Mouse (Mus musculus) stomach, embryonic 15.5 days (tissue): ENCODE results near the gene Ankrd6. TPM values are rescaled to one million over a fixed set of nuclear protein-coding genes. Genes with fewer than 3 reads are reported as not detected.
"Not testable (repeated sequence)": the region's sequence is repeated elsewhere in the genome, so short reads cannot be mapped to it uniquely, and the experiment has no call there.

ENCODE experiments used
- ATAC-seq: fragments of 200-750 bp; cut with Nextera tagmentation; 2 replicates; pipeline ENCODE4 v1.8.0; 2017; ENCODE audit warnings: low read depth, moderate number of reproducible peaks, moderate TSS enrichment; ENCODE audit not compliant: insufficient read depth, low FRiP score
- H3K27ac ChIP-seq: fragments of 300-500 bp; sonication (generic); 2 replicates; pipeline ENCODE4 v1.5.1; 2015; ENCODE audit warnings: mild to moderate bottlenecking, inconsistent platforms
- H3K27me3 ChIP-seq: fragments of 300-500 bp; sonication (generic); replicated peaks from 2 replicates; pipeline ENCODE4 v1.6.1; 2015; ENCODE audit warnings: inconsistent platforms
- H3K36me3 ChIP-seq: fragments of 300-500 bp; sonication (generic); 2 replicates; pipeline ENCODE4 v1.6.1; 2015; ENCODE audit warnings: inconsistent platforms
- H3K4me1 ChIP-seq: fragments of 300-500 bp; sonication (generic); 2 replicates; pipeline ENCODE4 v1.6.1; 2015; ENCODE audit warnings: inconsistent platforms
- H3K4me2 ChIP-seq: fragments of 300-500 bp; sonication (generic); 2 replicates; pipeline ENCODE4 v1.6.1; 2015; ENCODE audit warnings: mild to moderate bottlenecking, inconsistent platforms
- H3K4me3 ChIP-seq: fragments of 300-500 bp; sonication (generic); replicated peaks from 2 replicates; pipeline ENCODE4 v1.5.1; 2015; ENCODE audit warnings: inconsistent platforms
- H3K9ac ChIP-seq: fragments of 300-500 bp; sonication (generic); 2 replicates; pipeline ENCODE4 v1.6.1; 2015; ENCODE audit warnings: inconsistent platforms
- H3K9me3 ChIP-seq: fragments of 300-500 bp; sonication (generic); 2 replicates; pipeline ENCODE4 v1.6.1; 2016; ENCODE audit warnings: inconsistent platforms
- WGBS: fragments of 180-500 bp; shearing (Covaris S2); methylation state at CpG from one replicate; pipeline ENCODE4 v1.1.7; 2015; 5-methylcytosine and 5-hydroxymethylcytosine counted together
- polyA plus RNA-seq: library from polyadenylated mRNA; unstranded; fragments of >200 nt; fragmentation: Nextera tagmentation; extraction: Ambion mirVana; gene quantifications from 2 replicates; pipeline ENCODE4 v1.2.1, GENCODE M21; 2015

Ankrd6 gene
- polyA plus RNA-seq, 1 experiment from 2014 or later: 4.5 TPM

GRCm38 (mm10) chr4:32982716-32983175 lies 32.1 kb upstream of the Ankrd6 start, which contains the start of gene Rragd:
Gene Rragd, plus strand, starts transcription at chr4:32983037.
- peak; percentile 30; the same call in 1 of the 2 replicates for ATAC-seq
- Histone ChIP-seq H3K9ac (peak within 1 kb of the TSS; percentile 46), H3K27ac (no peak within 1 kb of the TSS), H3K4me1 (no peaks in the 10 kb centered on the region), H3K4me3 (peak within 1 kb of the TSS; percentile 64), H3K27me3 (no peaks in the 10 kb centered on the region), H3K4me2 (peak within 1 kb of the TSS; percentile 98), H3K36me3 (no peaks in the 10 kb centered on the region), H3K9me3 (no peaks in the 10 kb centered on the region)
- 0% methylated on average over 16 of the region's 18 CpGs for WGBS

- ATAC-seq: no peak
- Histone ChIP-seq H3K27ac (no peak overlapping the region), H3K4me3 (peak overlapping the region; percentile 64), H3K4me1 (no peaks in the 10 kb centered on the region), H3K36me3 (no peaks in the 10 kb centered on the region), H3K4me2 (peak overlapping the region; percentile 98), H3K27me3 (no peaks in the 10 kb centered on the region), H3K9me3 (no peaks in the 10 kb centered on the region), H3K9ac (no peak overlapping the region)
- WGBS: 5% methylated on average over 15 of the region's 15 CpGs
Measured at GRCm38 (mm10) chr4:32982041-32982715, 31.5 kb upstream of the Ankrd6 start.

GRCm38 (mm10) chr4:32981617-32982016 lies 31.0 kb upstream of the Ankrd6 start:
- H3K4me2 ChIP-seq: peak overlapping the region; percentile 98; the same call in 1 of the 2 replicates
- 0 out of 2 replicates have a peak, but pooled peaks have one; percentile 17 for ATAC-seq
- H3K36me3 ChIP-seq: no peaks in the 10 kb centered on the region
- H3K27me3 ChIP-seq: no peaks in the 10 kb centered on the region
- no peak overlapping the region for H3K9ac ChIP-seq
- H3K4me1 ChIP-seq: no peaks in the 10 kb centered on the region
- WGBS: 27% methylated on average over 5 of the region's 5 CpGs
- no peaks in the 10 kb centered on the region for H3K9me3 ChIP-seq
- H3K27ac ChIP-seq: no peak overlapping the region
- no peak overlapping the region for H3K4me3 ChIP-seq

- no peaks in the 10 kb centered on the region for H3K4me1 ChIP-seq
- H3K9ac ChIP-seq: no peak overlapping the region
- no peak overlapping the region for H3K4me3 ChIP-seq
- no peak overlapping the region for H3K4me2 ChIP-seq
- WGBS: 79% methylated on average over 3 of the region's 3 CpGs
- no peaks in the 10 kb centered on the region for H3K36me3 ChIP-seq
- H3K27me3 ChIP-seq: no peaks in the 10 kb centered on the region
- no peak overlapping the region for H3K27ac ChIP-seq
- no peak for ATAC-seq
- H3K9me3 ChIP-seq: no peaks in the 10 kb centered on the region
Measured at GRCm38 (mm10) chr4:32980061-32980460, 29.4 kb upstream of the Ankrd6 start.

GRCm38 (mm10) chr4:32977331-32977730 lies 26.7 kb upstream of the Ankrd6 start:
- Histone ChIP-seq H3K36me3 (no peaks in the 10 kb centered on the region), H3K27me3 (no peaks in the 10 kb centered on the region), H3K4me2 (no peak overlapping the region), H3K4me3 (no peak overlapping the region), H3K27ac (no peak overlapping the region), H3K4me1 (no peaks in the 10 kb centered on the region), H3K9ac (no peak overlapping the region), H3K9me3 (no peaks in the 10 kb centered on the region)
- 87% methylated on average over 4 of the region's 4 CpGs for WGBS
- no peak for ATAC-seq

- 70% methylated on average over 19 of the region's 19 CpGs for WGBS
- H3K4me2 ChIP-seq, ATAC-seq, H3K9ac ChIP-seq, H3K27me3 ChIP-seq, H3K4me3 ChIP-seq, H3K27ac ChIP-seq, H3K36me3 ChIP-seq, H3K4me1 ChIP-seq, H3K9me3 ChIP-seq: not testable (repeated sequence)
Measured at GRCm38 (mm10) chr4:32964619-32965018, 14.0 kb upstream of the Ankrd6 start.

- 70% methylated on average over 3 of the region's 3 CpGs for WGBS
- Histone ChIP-seq H3K4me2 (no peak overlapping the region), H3K9ac (no peak overlapping the region), H3K27ac (no peak overlapping the region), H3K9me3 (no peaks in the 10 kb centered on the region), H3K4me3 (no peak overlapping the region), H3K27me3 (no peaks in the 10 kb centered on the region), H3K4me1 (no peaks in the 10 kb centered on the region), H3K36me3 (no peaks in the 10 kb centered on the region)
- no peak for ATAC-seq
Measured at GRCm38 (mm10) chr4:32961394-32961793, 10.8 kb upstream of the Ankrd6 start.

- Histone ChIP-seq H3K9ac (no peak overlapping the region), H3K27me3 (0 out of 2 replicates have a peak, but pooled peaks cover 3% of the 10 kb centered on the region), H3K9me3 (no peaks in the 10 kb centered on the region), H3K4me2 (no peak overlapping the region), H3K4me3 (no peak overlapping the region), H3K36me3 (no peaks in the 10 kb centered on the region), H3K4me1 (no peaks in the 10 kb centered on the region; the same call in 1 of the 2 replicates), H3K27ac (no peak overlapping the region)
- ATAC-seq: no peak
- WGBS: 43% methylated on average over 2 of the region's 2 CpGs
Measured at GRCm38 (mm10) chr4:32956423-32956822, 5.8 kb upstream of the Ankrd6 start.

GRCm38 (mm10) chr4:32952681-32953080 lies 2.0 kb upstream of the Ankrd6 start:
- Histone ChIP-seq H3K9me3 (no peaks in the 10 kb centered on the region), H3K4me2 (peak overlapping the region; percentile 99; the same call in 1 of the 2 replicates), H3K27me3 (peaks cover 8% of the 10 kb centered on the region; the same call in 1 of the 2 replicates), H3K4me3 (0 out of 2 replicates have a peak overlapping the region, but pooled peaks have one; percentile 2), H3K36me3 (no peaks in the 10 kb centered on the region), H3K9ac (no peak overlapping the region), H3K4me1 (peaks cover 5% of the 10 kb centered on the region; the same call in 1 of the 2 replicates), H3K27ac (no peak overlapping the region)
- WGBS: 6% methylated on average over 7 of the region's 7 CpGs
- ATAC-seq: no peak

GRCm38 (mm10) chr4:32951035-32951940 lies 647 bp upstream of the Ankrd6 start:
- 7% methylated on average over 34 of the region's 34 CpGs for WGBS
- no peak; the same call in 1 of the 2 replicates for ATAC-seq
- H3K4me2 ChIP-seq: peak overlapping the region; percentile 99
- no peak overlapping the region for H3K27ac ChIP-seq
- H3K4me3 ChIP-seq: peak overlapping the region; percentile 74
- H3K36me3 ChIP-seq: no peaks in the 10 kb centered on the region
- H3K9ac ChIP-seq: peak overlapping the region; percentile 50; the same call in 1 of the 2 replicates
- no peaks in the 10 kb centered on the region for H3K9me3 ChIP-seq
- peaks cover 8% of the 10 kb centered on the region; the same call in 1 of the 2 replicates for H3K27me3 ChIP-seq
- peaks cover 5% of the 10 kb centered on the region; the same call in 1 of the 2 replicates for H3K4me1 ChIP-seq

GRCm38 (mm10) chr4:32948696-32949095 lies 1.9 kb downstream of the Ankrd6 start:
- WGBS: 48% methylated on average over 10 of the region's 10 CpGs
- no peak overlapping the region for H3K4me2 ChIP-seq
- ATAC-seq: no peak

More at GRCm38 (mm10) chr4:32948696-32949095, 1.9 kb downstream of the Ankrd6 start:
- Histone ChIP-seq H3K4me3 (no peak overlapping the region), H3K36me3 (no peaks in the 10 kb centered on the region), H3K9ac (no peak overlapping the region), H3K27ac (no peak overlapping the region), H3K9me3 (no peaks in the 10 kb centered on the region), H3K27me3 (peaks cover 8% of the 10 kb centered on the region; the same call in 1 of the 2 replicates), H3K4me1 (peaks cover 5% of the 10 kb centered on the region; the same call in 1 of the 2 replicates)
